Mouse (Mus musculus) layer of hippocampus, adult 9-11 months (tissue): ENCODE data around the gene 1810055G02Rik.

Experiments used
- DNase-seq: peaks from one replicate; pipeline ENCODE4 v3.0.0; 2022

The 1810055G02Rik gene

DNA sequence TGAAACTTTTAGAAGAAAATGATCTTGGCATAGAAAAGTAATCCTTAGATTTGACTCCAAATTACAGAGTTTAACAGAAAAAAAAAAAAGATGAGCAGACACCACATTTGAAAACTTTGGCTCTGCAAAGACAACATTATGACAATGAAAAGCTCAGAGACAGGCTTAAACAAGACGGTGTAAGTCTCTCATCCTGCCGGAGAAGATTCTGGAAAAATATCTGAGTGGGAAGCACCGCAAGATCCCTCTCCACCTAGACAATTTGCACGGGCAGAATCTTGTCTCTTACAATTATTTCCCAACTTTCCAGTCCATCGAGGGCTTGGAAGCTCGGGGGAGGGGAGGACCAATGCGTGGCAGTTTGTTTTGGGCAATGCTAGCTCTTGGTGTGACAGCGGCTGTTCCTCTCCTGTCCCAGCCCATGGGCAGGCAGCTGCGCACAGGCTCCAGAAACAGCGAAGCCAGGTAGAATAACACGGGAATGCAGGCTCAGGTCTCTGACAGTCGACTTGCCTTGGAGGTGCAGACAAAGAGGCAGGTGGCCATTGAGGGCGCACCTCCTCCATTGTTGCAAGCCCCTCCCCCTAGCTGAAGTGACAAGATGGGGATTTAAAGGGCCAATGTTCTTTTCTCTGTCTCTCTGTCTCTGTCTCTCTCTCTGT lies 35.9 kb downstream of the 1810055G02Rik start:
- DNase-seq: peak; percentile 37

DNA sequence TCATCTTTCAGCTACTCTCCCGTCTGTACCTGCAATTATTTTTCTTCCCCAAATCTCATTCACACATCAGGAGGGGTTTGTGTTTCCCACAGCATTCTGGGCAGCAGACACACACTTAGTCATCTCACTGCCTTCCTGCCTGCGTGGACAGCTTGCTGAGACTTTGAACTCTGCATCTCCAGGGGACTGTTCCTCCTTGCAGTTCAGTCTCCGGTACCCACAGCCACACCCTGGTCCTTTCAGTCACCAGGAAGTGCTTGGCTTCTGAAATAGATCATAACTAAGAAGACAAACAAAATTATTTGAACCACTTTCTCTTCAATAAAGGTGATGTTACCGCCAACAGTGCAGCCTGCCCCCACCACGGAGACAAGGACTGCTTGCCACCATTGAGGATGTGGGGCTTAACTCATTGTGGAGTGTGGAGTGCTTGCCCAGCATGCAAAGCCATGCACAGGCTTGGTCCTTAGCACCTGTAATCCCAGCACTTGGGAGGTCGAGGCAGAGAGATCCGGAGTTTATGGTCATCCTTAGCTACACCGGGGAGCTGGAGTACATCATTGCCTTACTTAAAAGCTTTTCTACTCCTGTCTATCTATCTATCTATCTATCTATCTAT lies 44.6 kb downstream of the 1810055G02Rik start:
- DNase-seq: no peak

DNA sequence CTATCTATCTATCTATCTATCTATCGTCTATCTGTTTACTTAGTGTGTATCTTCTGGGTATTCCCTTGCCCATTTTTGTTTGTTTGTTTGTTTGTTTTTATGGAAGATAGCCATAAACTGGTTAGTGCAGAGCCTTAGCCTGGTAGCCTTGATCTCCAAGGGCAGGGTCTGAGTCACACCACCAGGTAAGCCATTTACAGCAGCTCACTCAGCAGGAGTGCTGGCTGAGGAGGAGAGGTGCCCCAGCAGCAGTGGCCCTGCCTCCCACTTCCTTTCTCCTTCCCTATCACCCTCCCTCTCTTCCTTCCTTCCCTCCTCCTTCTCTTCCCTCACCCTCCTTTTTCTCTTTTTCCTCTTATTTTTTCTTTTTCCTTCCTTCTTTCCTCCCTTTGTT lies 45.1 kb downstream of the 1810055G02Rik start:
- DNase-seq: no peak

DNA sequence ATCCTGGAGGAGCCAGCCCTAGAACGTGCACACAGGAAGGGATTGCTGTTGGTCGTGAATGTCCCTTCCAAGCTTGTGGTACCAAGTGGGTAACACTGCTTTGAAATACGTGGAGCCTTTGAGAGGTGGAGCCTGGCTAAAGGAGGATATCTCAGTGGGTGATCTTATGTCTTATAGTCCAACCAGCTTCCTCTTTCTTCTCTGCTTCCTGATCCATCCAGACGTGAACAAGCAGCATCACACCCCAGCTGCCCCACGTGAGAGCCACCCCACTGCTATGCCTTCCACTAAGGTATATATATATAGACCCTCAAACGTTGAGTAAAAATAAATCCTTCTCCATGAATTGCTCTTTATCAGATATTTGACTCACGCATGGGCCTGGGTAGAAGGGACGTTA lies 45.6 kb downstream of the 1810055G02Rik start:
- no peak for DNase-seq

DNA sequence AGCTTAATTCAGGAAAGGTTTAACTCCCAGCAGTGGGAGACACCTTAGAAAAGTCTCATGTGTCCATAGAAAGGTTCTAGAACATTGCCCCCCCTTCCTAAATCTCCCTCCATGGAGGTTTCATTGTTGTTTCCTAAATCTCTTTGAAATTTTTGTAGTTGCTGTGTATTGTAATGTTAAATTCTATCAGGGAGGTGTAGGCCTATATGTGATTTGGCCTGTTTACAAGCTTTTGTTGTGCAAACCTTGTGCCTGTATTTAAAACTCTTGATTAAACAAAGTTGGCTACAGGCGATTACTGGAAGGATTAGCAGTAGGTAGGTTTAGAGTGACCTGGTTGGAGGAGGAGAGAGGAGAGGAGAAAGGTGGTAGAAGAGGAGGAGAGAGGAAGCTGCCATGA lies 49.8 kb downstream of the 1810055G02Rik start:
- DNase-seq: no peak

DNA sequence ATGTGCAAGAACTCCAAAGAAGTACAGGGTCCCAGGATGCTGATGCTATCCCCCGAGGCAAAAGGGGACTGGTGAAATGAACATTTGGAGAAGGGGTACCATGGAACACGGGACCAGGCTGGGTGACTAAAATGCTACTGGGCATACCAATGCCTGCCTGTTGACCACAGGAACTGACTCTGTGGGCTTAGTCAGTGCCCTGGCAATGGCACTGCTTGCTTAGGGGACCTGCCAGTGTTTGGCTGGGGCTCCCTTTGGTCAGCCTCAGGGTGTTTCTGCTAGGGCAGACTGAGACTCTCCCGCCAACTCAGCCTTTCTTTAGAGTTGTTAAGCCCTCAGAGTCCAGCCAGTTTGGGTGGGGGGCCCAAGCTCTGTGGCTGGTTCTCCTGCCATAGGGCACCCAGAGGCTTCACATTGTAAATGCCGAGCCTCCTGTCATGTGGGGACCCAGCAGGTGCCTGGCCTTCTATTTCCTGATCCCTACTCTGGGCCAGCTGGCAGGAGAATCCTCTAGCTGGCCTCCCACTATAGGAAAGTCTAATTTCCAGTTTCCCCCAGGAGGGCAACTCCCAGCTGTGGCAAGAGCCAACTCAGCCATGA lies 57.2 kb downstream of the 1810055G02Rik start:
- no peak for DNase-seq

DNA sequence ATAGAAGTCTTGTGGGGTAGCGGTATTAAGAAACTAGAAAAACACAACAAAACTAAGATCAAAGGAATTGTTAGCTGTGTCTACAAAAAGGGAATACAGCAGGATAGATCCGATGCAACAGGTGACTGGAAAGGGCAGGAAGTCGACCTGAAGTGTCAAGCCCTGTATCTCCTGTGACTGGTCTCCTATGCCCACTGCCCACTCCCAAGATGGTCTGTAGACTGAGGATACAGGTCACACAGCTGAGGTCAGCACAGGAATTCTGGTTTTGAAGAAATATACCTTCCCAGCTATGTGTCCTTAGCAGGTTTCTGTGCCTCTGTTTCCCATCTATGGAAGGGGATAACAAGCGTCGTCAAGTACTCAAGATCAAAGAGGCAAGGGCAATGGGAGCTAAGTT lies 58.3 kb downstream of the 1810055G02Rik start:
- no peak for DNase-seq

DNA sequence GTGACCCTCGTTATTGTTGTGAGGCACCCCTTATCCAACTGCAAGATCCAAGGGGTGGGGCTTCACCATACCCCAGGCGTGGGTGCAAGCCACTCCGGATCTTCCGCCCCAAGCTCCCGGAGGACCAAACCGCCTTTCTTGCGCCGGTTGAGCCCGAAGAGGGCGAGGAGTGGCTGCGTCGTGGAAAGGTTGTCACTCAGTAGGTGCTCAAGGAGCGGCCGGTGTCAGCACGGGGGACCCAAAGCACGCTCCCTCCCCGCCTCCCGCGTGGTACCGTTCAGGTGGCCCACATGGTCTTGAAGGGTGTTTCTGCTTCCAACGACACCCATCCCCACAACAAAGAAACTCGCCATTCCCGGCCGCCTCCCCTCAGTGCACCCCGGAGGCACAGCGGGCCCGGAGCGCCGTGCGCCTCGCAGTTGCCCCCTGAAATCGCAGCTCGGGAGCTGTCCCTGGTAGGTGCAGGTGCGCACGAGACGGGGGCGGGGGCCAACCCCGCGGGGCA lies 59.2 kb downstream of the 1810055G02Rik start, which contains the start of gene Kmt5b:
TSS of gene Kmt5b (plus strand) at position 146 of the 505 bp plus-strand sequence.
- peak; percentile 65 for DNase-seq
